Mouse (Mus musculus) MEL (cell line): Measurements from ENCODE around the gene Mtr. TPM values are rescaled to one million over a fixed set of nuclear protein-coding genes. Genes with fewer than 3 reads are reported as not detected.

Source experiments
- DNase-seq: peaks from one replicate; pipeline ENCODE4 v3.0.0; 2011; ENCODE audit warnings: low read depth, low spot score
- H3K27ac ChIP-seq: 2 replicates; pipeline ENCODE4 v1.5.1; 2012; ENCODE audit warnings: low read depth, mild to moderate bottlenecking, control low read depth, low read length, moderate library complexity; ENCODE audit not compliant: control insufficient read depth
- H3K27me3 ChIP-seq, 2 experiments: fragments of 150-350 bp in 1 of 2; sonication (generic) in 1 of 2; 2 replicates each; pipeline ENCODE4 v1.6.1; 2012; ENCODE audit warnings: low read length in 2 of 2, mild to moderate bottlenecking in 2 of 2, improper control_type of control experiment in 1 of 2, moderate library complexity in 1 of 2; ENCODE audit not compliant: insufficient read depth in 2 of 2, control insufficient read depth in 1 of 2
- H3K36me3 ChIP-seq, 2 experiments: 2 replicates each; pipeline ENCODE4 v1.6.1; 2012 to 2014; ENCODE audit warnings: low read length in 2 of 2, improper control_type of control experiment in 1 of 2, inconsistent platforms in 1 of 2, mild to moderate bottlenecking in 1 of 2; ENCODE audit not compliant: insufficient read depth in 2 of 2, control insufficient read depth in 1 of 2
- H3K4me1 ChIP-seq, 2 experiments: fragments of 150-350 bp in 1 of 2; sonication (generic) in 1 of 2; 2 replicates each; pipeline ENCODE4 v1.6.1; 2012; ENCODE audit warnings: low read length in 2 of 2, improper control_type of control experiment in 1 of 2, mild to moderate bottlenecking in 1 of 2; ENCODE audit not compliant: insufficient read depth in 2 of 2, control insufficient read depth in 1 of 2
- H3K4me3 ChIP-seq, 2 experiments: fragments of 150-350 bp in 1 of 2; sonication (generic) in 1 of 2; 2 replicates each; pipeline ENCODE4 v1.5.1; 2012; ENCODE audit warnings: low read depth in 2 of 2, low read length in 2 of 2, mild to moderate bottlenecking in 2 of 2, moderate library complexity in 2 of 2, control low read depth in 1 of 2, improper control_type of control experiment in 1 of 2; ENCODE audit not compliant: control insufficient read depth in 1 of 2, insufficient read depth in 1 of 2
- H3K79me2 ChIP-seq: 2 replicates; pipeline ENCODE4 v1.6.1; 2012; ENCODE audit warnings: mild to moderate bottlenecking, low read length, moderate library complexity; ENCODE audit not compliant: control insufficient read depth, poor library complexity, insufficient read depth
- H3K9ac ChIP-seq: 2 replicates; pipeline ENCODE4 v1.6.1; 2012; ENCODE audit warnings: low read depth, mild to moderate bottlenecking, control low read depth, low read length, moderate library complexity; ENCODE audit not compliant: control insufficient read depth, poor library complexity, severe bottlenecking
- H3K9me3 ChIP-seq: fragments of 150-350 bp; sonication (generic); replicated peaks from 2 replicates; pipeline ENCODE4 v1.6.1; 2012; ENCODE audit warnings: mild to moderate bottlenecking, low read length, improper control_type of control experiment, moderate library complexity; ENCODE audit not compliant: insufficient read depth
- BHLHE40 ChIP-seq: IDR thresholded peaks from 2 replicates; pipeline ENCODE4 v1.6.1; 2012; ENCODE audit warnings: low read depth, mild to moderate bottlenecking, inconsistent platforms, low read length, improper control_type of control experiment, borderline replicate concordance
- CHD2 ChIP-seq: IDR thresholded peaks from 2 replicates; pipeline ENCODE4 v1.6.1; 2011; ENCODE audit warnings: low read length, improper control_type of control experiment
- CTCF ChIP-seq, 3 experiments: IDR thresholded peaks in 2 of 3; conservative IDR thresholded peaks in 1 of 3; 2 replicates each; pipeline ENCODE4 v1.5.1; 2011 to 2012; ENCODE audit warnings: low read length in 3 of 3, low read depth in 2 of 3, mild to moderate bottlenecking in 2 of 3, improper control_type of control experiment in 1 of 3, inconsistent platforms in 1 of 3, mixed read lengths in 1 of 3, moderate library complexity in 1 of 3; ENCODE audit not compliant: control insufficient read depth in 1 of 3, insufficient read depth in 1 of 3, poor library complexity in 1 of 3, severe bottlenecking in 1 of 3
- E2F4 ChIP-seq: IDR thresholded peaks from 2 replicates; pipeline ENCODE4 v1.6.1; 2011; ENCODE audit warnings: low read depth, low read length, improper control_type of control experiment, borderline replicate concordance
- GABPA ChIP-seq: IDR thresholded peaks from 2 replicates; pipeline ENCODE4 v1.6.1; 2012; ENCODE audit warnings: low read depth, mild to moderate bottlenecking, inconsistent platforms, low read length, improper control_type of control experiment, moderate library complexity
- HCFC1 ChIP-seq: IDR thresholded peaks from 2 replicates; pipeline ENCODE4 v1.6.1; 2012; ENCODE audit warnings: low read depth, mild to moderate bottlenecking, inconsistent platforms, low read length, improper control_type of control experiment, moderate library complexity
- MAFK ChIP-seq: IDR thresholded peaks from 2 replicates; pipeline ENCODE4 v1.6.1; 2011; ENCODE audit warnings: low read depth, mild to moderate bottlenecking, low read length, improper control_type of control experiment, borderline replicate concordance
- MAX ChIP-seq: IDR thresholded peaks from 2 replicates; pipeline ENCODE4 v1.6.1; 2011; ENCODE audit warnings: low read length, improper control_type of control experiment
- MAZ ChIP-seq: IDR thresholded peaks from 2 replicates; pipeline ENCODE4 v1.6.1; 2012; ENCODE audit warnings: low read depth, mild to moderate bottlenecking, inconsistent platforms, low read length, improper control_type of control experiment
- MEF2A ChIP-seq: IDR thresholded peaks from 2 replicates; pipeline ENCODE4 v1.6.1; 2014; ENCODE audit warnings: low read depth, mild to moderate bottlenecking, inconsistent platforms, low read length, improper control_type of control experiment; ENCODE audit not compliant: poor library complexity, insufficient replicate concordance, severe bottlenecking; ENCODE audit errors: extremely low read depth
- MYB ChIP-seq: IDR thresholded peaks from 2 replicates; pipeline ENCODE4 v1.6.1; 2011; ENCODE audit warnings: mild to moderate bottlenecking, low read depth, low read length, improper control_type of control experiment
- NELFE ChIP-seq: IDR thresholded peaks from 2 replicates; pipeline ENCODE4 v1.6.1; 2011; ENCODE audit warnings: low read depth, low read length, improper control_type of control experiment
- NRF1 ChIP-seq: IDR thresholded peaks from 2 replicates; pipeline ENCODE4 v1.6.1; 2014; ENCODE audit warnings: low read depth, mild to moderate bottlenecking, inconsistent platforms, low read length, improper control_type of control experiment, moderate library complexity; ENCODE audit not compliant: poor library complexity, insufficient read depth, severe bottlenecking
- POLR2A ChIP-seq, 2 experiments: IDR thresholded peaks; 2 replicates each; pipeline ENCODE4 v1.6.1; 2011 to 2012; ENCODE audit warnings: low read length in 2 of 2, mild to moderate bottlenecking in 2 of 2, control low read depth in 1 of 2, improper control_type of control experiment in 1 of 2, low read depth in 1 of 2, moderate library complexity in 1 of 2; ENCODE audit not compliant: control insufficient read depth in 1 of 2, insufficient read depth in 1 of 2, poor library complexity in 1 of 2
- RAD21 ChIP-seq: IDR thresholded peaks from 2 replicates; pipeline ENCODE4 v1.6.1; 2011; ENCODE audit warnings: mild to moderate bottlenecking, low read depth, low read length, improper control_type of control experiment
- RCOR1 ChIP-seq: IDR thresholded peaks from 2 replicates; pipeline ENCODE4 v1.6.1; 2012; ENCODE audit warnings: low read depth, mild to moderate bottlenecking, inconsistent platforms, low read length, improper control_type of control experiment
- TAL1 ChIP-seq: IDR thresholded peaks from 2 replicates; pipeline ENCODE4 v1.6.1; 2012; ENCODE audit warnings: mild to moderate bottlenecking, inconsistent platforms, low read length, moderate library complexity, mixed read lengths
- TBP ChIP-seq: IDR thresholded peaks from 2 replicates; pipeline ENCODE4 v1.8.0; 2011; ENCODE audit warnings: low read depth, low read length, improper control_type of control experiment
- TCF12 ChIP-seq: IDR thresholded peaks from 2 replicates; pipeline ENCODE4 v1.6.1; 2014; ENCODE audit warnings: low read depth, mild to moderate bottlenecking, inconsistent platforms, low read length, improper control_type of control experiment, moderate library complexity
- UBTF ChIP-seq: IDR thresholded peaks from 2 replicates; pipeline ENCODE4 v1.6.1; 2012; ENCODE audit warnings: low read depth, mild to moderate bottlenecking, inconsistent platforms, low read length, improper control_type of control experiment, moderate library complexity, borderline replicate concordance; ENCODE audit not compliant: insufficient read depth
- USF2 ChIP-seq, 2 experiments: IDR thresholded peaks; 2 replicates each; pipeline ENCODE4 v1.6.1; 2011 to 2012; ENCODE audit warnings: improper control_type of control experiment in 2 of 2, low read length in 2 of 2, borderline replicate concordance in 1 of 2, inconsistent platforms in 1 of 2, low read depth in 1 of 2, mild to moderate bottlenecking in 1 of 2; ENCODE audit not compliant: insufficient read depth in 1 of 2
- ZNF384 ChIP-seq: IDR thresholded peaks from 2 replicates; pipeline ENCODE4 v1.6.1; 2012; ENCODE audit warnings: low read depth, mild to moderate bottlenecking, inconsistent platforms, low read length, improper control_type of control experiment
- polyA plus RNA-seq, 2 experiments: library from polyadenylated mRNA; stranded (reverse) in 1 of 2; unstranded in 1 of 2; fragments of >175 nt in 1 of 2; fragments of >200 nt in 1 of 2; gene quantifications; 2 replicates each; pipeline versions ENCODE4 v1.2.1 to v1.2.4; 2012; ENCODE audit warnings: low replicate concordance in 2 of 2, low read depth in 1 of 2; ENCODE audit not compliant: insufficient read length in 2 of 2, insufficient read depth in 1 of 2, missing spikeins in 1 of 2
- total RNA-seq: library from RNA; depleted of rRNA; stranded (reverse); fragments of 300-350 nt; gene quantifications from 2 replicates; pipeline ENCODE4 v1.2.3, GENCODE M21; 2012

Gene Mtr
- total and polyA plus RNA-seq, 3 experiments, result 25.5 to 53.0 (median 32.2) TPM

- H3K9ac ChIP-seq, result no peak overlapping the region
- no peaks in the 10 kb centered on the region for H3K4me1 ChIP-seq
- DNase-seq, result no peak
- H3K27ac ChIP-seq, result no peak overlapping the region
- TF ChIP-seq TAL1 (no peak), ZNF384 (no peak), GABPA (no peak), HCFC1 (no peak), UBTF (no peak), CHD2 (no peak), MYB (no peak), TBP (no peak), USF2 (IDR thresholded peaks at IDR 0.05; ENCODE audit: borderline replicate concordance in 1 of 2, insufficient read depth in 1 of 2, low read depth in 1 of 2, low read length in 2 of 2) (no peak), MEF2A (no peak), MAFK (no peak), NELFE (no peak), RAD21 (no peak), CTCF (IDR thresholded peaks at IDR 0.05 in 2 of 3, conservative IDR thresholded peaks at IDR 0.05 in 1 of 3; ENCODE audit: control insufficient read depth in 1 of 3, insufficient read depth in 1 of 3, low read depth in 2 of 3, low read length in 3 of 3, poor library complexity in 1 of 3, severe bottlenecking in 1 of 3) (no peak), MAX (no peak), RCOR1 (no peak)
- peaks cover 0 to 38% of the 10 kb centered on the region in 2 experiments; a peak in 2 of 4 replicates for H3K36me3 ChIP-seq
- no peak overlapping the region for H3K4me3 ChIP-seq
- H3K27me3 ChIP-seq, result no peaks in the 10 kb centered on the region
- no peaks in the 10 kb centered on the region for H3K79me2 ChIP-seq
- H3K9me3 ChIP-seq, result no peaks in the 10 kb centered on the region
Measured at GRCm38 (mm10) chr13:12243991-12244390, 13.9 kb downstream of the Mtr start.

DNA sequence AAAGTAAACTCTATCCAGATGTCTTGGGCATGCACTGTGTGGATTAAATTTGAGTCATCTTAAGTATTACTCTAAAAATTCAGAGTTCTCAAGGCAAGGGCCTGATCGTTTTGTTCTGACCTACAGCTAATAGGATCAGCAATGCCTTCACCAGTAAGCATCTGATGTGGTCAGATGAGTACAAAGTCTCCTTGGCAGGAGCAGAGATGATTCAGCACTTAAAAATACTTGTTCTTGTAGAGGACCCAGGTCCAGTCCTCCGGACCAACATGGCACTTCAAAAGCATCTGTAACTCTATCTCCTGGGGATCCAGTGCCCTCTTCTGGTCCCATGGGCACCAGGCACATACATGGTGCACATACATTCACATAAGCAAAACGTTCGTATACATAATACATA, 25.8 kb downstream of the Mtr start:
- H3K27ac ChIP-seq, result no peak overlapping the region
- TF ChIP-seq MAZ, result no peak
- no peak for TF ChIP-seq E2F4
- no peak for TF ChIP-seq NRF1
- TF ChIP-seq RCOR1, result no peak
- no peak for TF ChIP-seq BHLHE40
- no peak for TF ChIP-seq USF2 (IDR thresholded peaks at IDR 0.05; ENCODE audit: borderline replicate concordance in 1 of 2, insufficient read depth in 1 of 2, low read depth in 1 of 2, low read length in 2 of 2)
- no peak for TF ChIP-seq POLR2A (IDR thresholded peaks at IDR 0.05; ENCODE audit: control insufficient read depth in 1 of 2, insufficient read depth in 1 of 2, low read depth in 1 of 2, low read length in 2 of 2, poor library complexity in 1 of 2)
- no peak for TF ChIP-seq TCF12
- TF ChIP-seq RAD21, result no peak
- no peaks in the 10 kb centered on the region for H3K4me1 ChIP-seq
- no peak overlapping the region for H3K4me3 ChIP-seq
- no peak overlapping the region for H3K9ac ChIP-seq
- no peaks in the 10 kb centered on the region for H3K9me3 ChIP-seq
- H3K27me3 ChIP-seq, result no peaks in the 10 kb centered on the region
- no peak for DNase-seq
- H3K36me3 ChIP-seq, result peaks cover 0 to 30% of the 10 kb centered on the region in 2 experiments; a peak in 2 of 4 replicates
- H3K79me2 ChIP-seq, result no peaks in the 10 kb centered on the region
